Mouse (Mus musculus) embryonic facial prominence, embryonic 12.5 days (tissue): ENCODE measurements around the gene Acsl6. TPM values are rescaled to one million over a fixed set of nuclear protein-coding genes. Genes with fewer than 3 reads are reported as not detected.
"Not testable (repeated sequence)": the region's sequence is repeated elsewhere in the genome, so short reads cannot be mapped to it uniquely, and the experiment has no call there.

Source experiments
- ATAC-seq: fragments of 200-750 bp; cut with Nextera tagmentation; 2 replicates; pipeline ENCODE4 v1.8.0; 2017; ENCODE audit not compliant: insufficient number of reproducible peaks, insufficient read depth, low FRiP score, low TSS enrichment
- H3K27ac ChIP-seq: fragments of 300-500 bp; sonication (generic); 2 replicates; pipeline ENCODE4 v1.5.1; 2016; ENCODE audit warnings: mild to moderate bottlenecking
- H3K27me3 ChIP-seq: fragments of 300-500 bp; sonication (generic); 2 replicates; pipeline ENCODE4 v1.6.1; 2016; ENCODE audit warnings: mild to moderate bottlenecking, moderate library complexity
- H3K36me3 ChIP-seq: fragments of 300-500 bp; sonication (generic); 2 replicates; pipeline ENCODE4 v1.6.1; 2016; ENCODE audit warnings: mild to moderate bottlenecking
- H3K4me1 ChIP-seq: fragments of 300-500 bp; sonication (generic); 2 replicates; pipeline ENCODE4 v1.6.1; 2016
- H3K4me2 ChIP-seq: fragments of 300-500 bp; sonication (generic); replicated peaks from 2 replicates; pipeline ENCODE4 v1.6.1; 2016; ENCODE audit warnings: mild to moderate bottlenecking, moderate library complexity
- H3K4me3 ChIP-seq: fragments of 300-500 bp; sonication (generic); 2 replicates; pipeline ENCODE4 v1.5.1; 2016; ENCODE audit warnings: mild to moderate bottlenecking
- H3K9ac ChIP-seq: fragments of 300-500 bp; sonication (generic); 2 replicates; pipeline ENCODE4 v1.6.1; 2016; ENCODE audit warnings: mild to moderate bottlenecking, moderate library complexity
- H3K9me3 ChIP-seq: fragments of 300-500 bp; sonication (generic); 2 replicates; pipeline ENCODE4 v1.6.1; 2016; ENCODE audit warnings: mild to moderate bottlenecking, moderate library complexity
- WGBS: fragments of 180-500 bp; shearing (Covaris S2); methylation state at CpG from one replicate; pipeline ENCODE4 v1.1.7; 2016; 5-methylcytosine and 5-hydroxymethylcytosine counted together
- polyA plus RNA-seq: library from polyadenylated mRNA; unstranded; fragments of >200 nt; fragmentation: Nextera tagmentation; extraction: Ambion mirVana; gene quantifications from 2 replicates; pipeline ENCODE4 v1.2.1, GENCODE M21; 2016

The Acsl6 gene
- polyA plus RNA-seq, 1 experiment from 2014 or later = 3.7 TPM

DNA sequence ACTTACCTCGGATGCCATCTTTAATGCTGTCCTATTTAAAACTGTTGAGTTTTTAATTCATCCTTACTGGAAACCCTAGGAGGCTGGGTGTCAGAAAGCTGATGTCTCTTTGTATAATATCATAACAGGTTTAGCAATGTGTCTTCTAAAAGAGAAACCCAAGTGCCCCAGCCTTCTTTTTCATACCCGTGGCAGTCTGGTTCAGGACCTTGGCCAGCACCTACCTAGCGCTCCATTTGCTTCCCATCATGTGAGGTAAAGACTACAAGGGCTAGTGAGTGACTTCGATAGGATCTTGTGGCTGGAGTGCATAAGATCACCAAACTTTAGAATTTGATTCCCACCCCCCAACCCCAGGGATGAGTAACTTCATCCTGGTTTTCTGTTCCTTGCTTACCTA, 40.1 kb downstream of the Acsl6 start:
- WGBS = 48% methylated on average over 4 of the region's 4 CpGs
- no peak overlapping the region for H3K4me2 ChIP-seq
- no peaks in the 10 kb centered on the region for H3K27me3 ChIP-seq
- H3K36me3 ChIP-seq = no peaks in the 10 kb centered on the region
- H3K9me3 ChIP-seq = no peaks in the 10 kb centered on the region
- no peak overlapping the region for H3K9ac ChIP-seq
- no peaks in the 10 kb centered on the region for H3K4me1 ChIP-seq
- H3K27ac ChIP-seq = no peak overlapping the region
- ATAC-seq = no peak
- no peak overlapping the region for H3K4me3 ChIP-seq

DNA sequence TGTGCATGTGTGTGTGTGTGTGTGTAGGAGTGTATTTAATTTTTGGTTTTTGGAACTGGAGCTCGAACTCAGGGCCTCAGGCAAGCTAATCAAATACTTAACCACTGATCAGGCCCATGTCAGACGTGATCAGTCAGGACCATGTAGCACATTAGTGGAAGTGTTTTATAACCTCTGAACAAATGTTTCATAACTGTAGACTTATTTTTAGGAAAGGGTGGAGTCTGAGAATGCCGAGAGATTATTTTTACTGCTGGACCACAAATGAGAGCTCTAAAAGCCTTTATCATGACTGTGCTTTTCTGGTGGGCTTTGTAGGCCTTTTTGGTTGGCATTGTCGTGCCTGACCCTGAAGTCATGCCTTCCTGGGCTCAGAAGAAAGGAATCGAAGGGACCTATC, 48.1 kb downstream of the Acsl6 start:
- Histone ChIP-seq H3K4me3 (no peak overlapping the region), H3K9me3 (no peaks in the 10 kb centered on the region), H3K27ac (no peak overlapping the region), H3K4me1 (0 out of 2 replicates have a peak, but pooled peaks cover 4% of the 10 kb centered on the region), H3K36me3 (no peaks in the 10 kb centered on the region), H3K9ac (no peak overlapping the region), H3K27me3 (no peaks in the 10 kb centered on the region), H3K4me2 (no peak overlapping the region)
- 72% methylated on average over 5 of the region's 5 CpGs for WGBS
- ATAC-seq = no peak

GRCm38 (mm10) chr11:54353121-54353576, 49.6 kb downstream of the Acsl6 start:
- H3K27me3 ChIP-seq = no peaks in the 10 kb centered on the region
- H3K9ac ChIP-seq = no peak overlapping the region

GRCm38 (mm10) chr11:54354595-54355563, 51.3 kb downstream of the Acsl6 start:
- no peak overlapping the region for H3K27ac ChIP-seq
- H3K36me3 ChIP-seq = no peaks in the 10 kb centered on the region
- no peak overlapping the region for H3K4me2 ChIP-seq
- H3K4me1 ChIP-seq = 0 out of 2 replicates have a peak, but pooled peaks cover 4% of the 10 kb centered on the region
- no peak overlapping the region for H3K9ac ChIP-seq
- peak; percentile 56; the same call in 1 of the 2 replicates for ATAC-seq
- no peak overlapping the region for H3K4me3 ChIP-seq
- H3K9me3 ChIP-seq = 0 out of 2 replicates have a peak, but pooled peaks cover 2% of the 10 kb centered on the region
- WGBS = 48% methylated on average over 15 of the region's 15 CpGs
- no peaks in the 10 kb centered on the region for H3K27me3 ChIP-seq

More at GRCm38 (mm10) chr11:54353121-54353576, 49.6 kb downstream of the Acsl6 start:
- H3K36me3 ChIP-seq = no peaks in the 10 kb centered on the region
- 0 out of 2 replicates have a peak, but pooled peaks cover 2% of the 10 kb centered on the region for H3K9me3 ChIP-seq
- H3K27ac ChIP-seq = no peak overlapping the region
- 19% methylated on average over 8 of the region's 8 CpGs for WGBS
- no peak overlapping the region for H3K4me3 ChIP-seq
- no peak for ATAC-seq
- 0 out of 2 replicates have a peak, but pooled peaks cover 4% of the 10 kb centered on the region for H3K4me1 ChIP-seq
- no peak overlapping the region for H3K4me2 ChIP-seq

GRCm38 (mm10) chr11:54355564-54355955, 52.0 kb downstream of the Acsl6 start:
- no peak for ATAC-seq
- WGBS = 73% methylated on average over 7 of the region's 7 CpGs

GRCm38 (mm10) chr11:54356676-54357075, 53.1 kb downstream of the Acsl6 start:
- 0 out of 2 replicates have a peak, but pooled peaks cover 2% of the 10 kb centered on the region for H3K9me3 ChIP-seq
- H3K36me3 ChIP-seq = no peaks in the 10 kb centered on the region

More at GRCm38 (mm10) chr11:54355564-54355955, 52.0 kb downstream of the Acsl6 start:
- no peaks in the 10 kb centered on the region for H3K36me3 ChIP-seq
- no peak overlapping the region for H3K4me2 ChIP-seq
- no peak overlapping the region for H3K27ac ChIP-seq
- H3K27me3 ChIP-seq = no peaks in the 10 kb centered on the region
- H3K9me3 ChIP-seq = 0 out of 2 replicates have a peak, but pooled peaks cover 2% of the 10 kb centered on the region
- H3K4me1 ChIP-seq = 0 out of 2 replicates have a peak, but pooled peaks cover 4% of the 10 kb centered on the region
- no peak overlapping the region for H3K4me3 ChIP-seq
- no peak overlapping the region for H3K9ac ChIP-seq

DNA sequence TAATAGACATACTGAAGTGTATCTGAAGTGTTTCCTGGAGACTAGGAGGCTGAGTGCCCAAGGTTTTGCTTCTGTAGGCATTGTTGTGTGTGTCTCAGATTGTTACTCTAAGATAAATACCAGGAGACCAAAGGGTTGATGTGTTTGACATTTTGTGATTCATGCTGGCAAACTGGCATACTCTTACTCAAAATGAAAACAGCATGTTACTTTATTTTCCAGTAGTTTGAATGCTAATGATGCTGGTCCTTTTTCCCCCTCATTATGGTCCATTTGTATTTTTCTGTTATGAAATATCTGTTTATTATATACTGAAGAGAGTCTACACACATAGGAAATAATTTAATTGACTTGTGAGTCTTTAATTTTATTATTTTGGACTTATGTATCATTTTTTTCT, 69.0 kb downstream of the Acsl6 start:
- Histone ChIP-seq H3K9me3 (no peaks in the 10 kb centered on the region), H3K4me1 (no peaks in the 10 kb centered on the region), H3K9ac (no peak overlapping the region), H3K4me3 (no peak overlapping the region), H3K36me3 (no peaks in the 10 kb centered on the region), H3K27me3 (no peaks in the 10 kb centered on the region), H3K27ac (no peak overlapping the region), H3K4me2 (no peak overlapping the region)
- ATAC-seq = no peak

More at GRCm38 (mm10) chr11:54356676-54357075, 53.1 kb downstream of the Acsl6 start:
- H3K4me1 ChIP-seq = 0 out of 2 replicates have a peak, but pooled peaks cover 4% of the 10 kb centered on the region
- no peak overlapping the region for H3K4me2 ChIP-seq
- H3K4me3 ChIP-seq = no peak overlapping the region
- H3K27me3 ChIP-seq = no peaks in the 10 kb centered on the region
- no peak overlapping the region for H3K9ac ChIP-seq
- H3K27ac ChIP-seq = no peak overlapping the region
- WGBS = 57% methylated on average over 4 of the region's 4 CpGs
- no peak for ATAC-seq

GRCm38 (mm10) chr11:54390386-54390785, 86.8 kb downstream of the Acsl6 start:
- 70% methylated on average over 8 of the region's 8 CpGs for WGBS
- Histone ChIP-seq H3K27me3 (no peaks in the 10 kb centered on the region), H3K4me3 (no peak overlapping the region), H3K27ac (no peak overlapping the region), H3K4me1 (no peaks in the 10 kb centered on the region), H3K36me3 (no peaks in the 10 kb centered on the region), H3K9me3 (no peaks in the 10 kb centered on the region), H3K4me2 (no peak overlapping the region), H3K9ac (no peak overlapping the region)
- ATAC-seq = no peak

GRCm38 (mm10) chr11:54391326-54391725, 87.7 kb downstream of the Acsl6 start:
- no peak overlapping the region for H3K4me3 ChIP-seq
- no peaks in the 10 kb centered on the region for H3K4me1 ChIP-seq
- H3K9ac ChIP-seq = no peak overlapping the region
- no peaks in the 10 kb centered on the region for H3K36me3 ChIP-seq
- ATAC-seq = no peak
- no peaks in the 10 kb centered on the region for H3K9me3 ChIP-seq
- H3K4me2 ChIP-seq = no peak overlapping the region
- H3K27me3 ChIP-seq = no peaks in the 10 kb centered on the region
- 82% methylated on average over 4 of the region's 4 CpGs for WGBS
- no peak overlapping the region for H3K27ac ChIP-seq

GRCm38 (mm10) chr11:54396686-54397085, 93.1 kb downstream of the Acsl6 start:
- WGBS = 90% methylated on average over 1 of the region's 1 CpGs
- no peak overlapping the region for H3K4me3 ChIP-seq
- no peaks in the 10 kb centered on the region for H3K9me3 ChIP-seq
- no peaks in the 10 kb centered on the region for H3K27me3 ChIP-seq
- no peak overlapping the region for H3K27ac ChIP-seq
- no peak overlapping the region for H3K4me2 ChIP-seq
- no peaks in the 10 kb centered on the region for H3K4me1 ChIP-seq
- ATAC-seq = no peak
- no peak overlapping the region for H3K9ac ChIP-seq
- no peaks in the 10 kb centered on the region for H3K36me3 ChIP-seq

- no peaks in the 10 kb centered on the region for H3K36me3 ChIP-seq
- H3K27me3 ChIP-seq = no peaks in the 10 kb centered on the region
- H3K27ac ChIP-seq = no peak overlapping the region
- WGBS = 58% methylated on average over 4 of the region's 4 CpGs
- H3K9ac ChIP-seq = no peak overlapping the region
- no peak for ATAC-seq
- H3K4me3 ChIP-seq = no peak overlapping the region
- no peaks in the 10 kb centered on the region for H3K4me1 ChIP-seq
- H3K9me3 ChIP-seq = no peaks in the 10 kb centered on the region
- no peak overlapping the region for H3K4me2 ChIP-seq
Observed at GRCm38 (mm10) chr11:54398058-54398457, 94.5 kb downstream of the Acsl6 start.

- not testable (repeated sequence) for H3K27me3 ChIP-seq, H3K9me3 ChIP-seq, H3K4me3 ChIP-seq, ATAC-seq, H3K9ac ChIP-seq, H3K4me2 ChIP-seq, H3K27ac ChIP-seq, H3K4me1 ChIP-seq, H3K36me3 ChIP-seq
- 88% methylated on average over 20 of the region's 20 CpGs for WGBS
Observed at GRCm38 (mm10) chr11:54400803-54401202, 97.2 kb downstream of the Acsl6 start.
